Mouse (Mus musculus): ENCODE measurements around the gene Vmn2r27.

- TF ChIP-seq CTCF (IDR thresholded peaks at IDR 0.05) (no peak), POLR2A (IDR thresholded peaks at IDR 0.05; ENCODE audit: insufficient read depth, low read depth, low read length) (no peak)
These were observed 41.7 kb upstream of the Vmn2r27 start for GRCm38 (mm10) chr6:124273231-124273880.
